Mouse (Mus musculus) heart, adult 8-10 months (tissue): ENCODE measurements around the gene Abcc3. TPM values are rescaled to one million over a fixed set of nuclear protein-coding genes. Genes with fewer than 3 reads are reported as not detected.

Experiments
- DNase-seq: peaks from one replicate; pipeline ENCODE4 v3.0.0; 2022; ENCODE audit warnings: low spot score
- total RNA-seq, 4 experiments: library from RNA; stranded (reverse); gene quantifications; 2 replicates each; pipeline ENCODE4 v1.2.4; 2022

Abcc3 gene
- total RNA-seq, 4 experiments from 2014 or later = 0.91 to 2.3 (median 1.7) TPM

DNA sequence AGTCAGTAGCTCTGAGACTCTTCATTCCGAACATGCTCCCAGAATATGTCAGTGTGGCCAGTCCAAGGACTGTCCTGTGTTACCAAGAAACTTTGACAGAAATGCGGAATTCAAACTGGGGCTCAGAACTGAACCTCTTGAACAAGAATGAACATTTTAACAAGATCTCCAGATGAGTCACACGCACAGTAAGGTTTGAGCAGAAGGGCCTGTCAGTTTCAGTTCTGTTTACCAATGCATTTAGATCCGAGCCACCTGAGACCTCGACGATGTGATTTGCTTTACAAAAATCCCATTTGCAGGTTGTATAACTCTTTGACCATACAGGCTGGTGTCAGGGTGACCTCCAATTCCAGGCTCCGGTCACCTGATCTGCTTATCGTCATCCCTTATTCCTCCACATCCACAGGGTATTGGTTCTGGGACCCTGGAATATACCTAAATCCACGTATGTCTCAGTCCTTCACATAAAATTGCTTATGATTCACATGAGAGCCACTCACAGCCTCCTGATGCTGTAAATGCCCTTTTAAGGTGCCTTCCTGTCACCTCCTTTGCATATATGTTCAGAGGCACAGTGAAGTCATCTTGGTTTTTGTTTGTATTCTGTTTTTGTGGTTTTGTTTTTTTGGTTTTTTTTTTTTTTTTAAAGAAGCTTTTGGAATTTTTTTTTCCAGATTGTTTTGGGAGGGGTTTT, 37.1 kb downstream of the Abcc3 start:
- DNase-seq = no peak

DNA sequence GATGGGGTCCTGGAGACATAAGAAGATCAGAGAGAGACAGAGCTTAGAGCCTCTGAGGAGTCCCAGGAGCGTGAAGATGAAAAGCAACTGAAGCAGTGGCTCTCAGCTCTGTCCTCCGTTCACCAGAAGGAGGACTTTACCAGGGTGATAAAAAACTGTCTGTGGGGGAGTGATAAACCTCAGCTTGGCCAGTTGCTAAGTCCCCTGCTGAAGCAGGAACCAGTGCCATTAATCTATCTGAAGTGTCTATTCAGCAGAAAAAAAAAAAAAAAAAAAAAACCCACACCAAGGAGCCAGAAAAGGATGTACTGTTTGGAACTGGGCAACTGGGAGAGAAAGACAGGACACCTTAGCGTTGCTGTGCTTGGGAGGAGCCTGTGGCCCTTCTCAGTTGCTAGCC, 41.7 kb downstream of the Abcc3 start:
- DNase-seq = no peak

DNA sequence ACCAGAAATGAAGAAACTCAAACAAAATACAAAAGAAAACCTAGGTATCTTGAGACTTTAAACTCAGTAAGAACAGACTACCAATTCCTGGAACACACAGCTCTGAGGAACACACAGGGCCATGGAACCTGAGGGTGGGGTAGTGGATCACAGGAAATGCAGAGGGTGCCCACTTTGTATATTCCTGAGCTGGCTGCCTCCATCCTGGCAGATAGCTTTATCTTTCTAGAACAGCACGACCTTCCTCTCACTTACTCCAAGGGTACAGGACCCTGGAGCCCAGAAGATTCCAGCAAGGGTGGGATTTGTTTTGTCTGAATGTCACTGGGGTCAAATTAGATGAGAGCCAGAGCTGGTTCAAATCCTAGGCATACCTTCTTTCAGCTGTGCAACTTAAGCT, 42.5 kb downstream of the Abcc3 start:
- no peak for DNase-seq

DNA sequence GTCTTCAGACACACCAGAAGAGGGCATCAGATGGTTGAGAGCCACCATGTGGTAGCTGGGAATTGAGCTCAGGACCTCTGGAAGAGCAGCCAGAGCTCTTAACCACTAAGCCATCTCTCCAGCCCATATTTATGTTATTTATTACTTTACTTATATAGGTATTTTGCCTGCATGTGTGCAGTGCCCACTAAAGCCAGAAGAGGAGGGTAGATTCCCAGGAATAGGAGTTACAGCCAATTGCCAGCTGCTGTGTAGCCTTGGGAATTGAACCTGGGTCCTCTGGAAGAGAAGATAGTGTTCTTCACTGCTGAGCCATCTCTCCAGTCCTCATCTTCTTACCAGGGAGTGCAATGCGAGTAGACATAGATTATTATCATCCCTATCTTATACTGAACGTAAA, 43.0 kb downstream of the Abcc3 start:
- DNase-seq = no peak

DNA sequence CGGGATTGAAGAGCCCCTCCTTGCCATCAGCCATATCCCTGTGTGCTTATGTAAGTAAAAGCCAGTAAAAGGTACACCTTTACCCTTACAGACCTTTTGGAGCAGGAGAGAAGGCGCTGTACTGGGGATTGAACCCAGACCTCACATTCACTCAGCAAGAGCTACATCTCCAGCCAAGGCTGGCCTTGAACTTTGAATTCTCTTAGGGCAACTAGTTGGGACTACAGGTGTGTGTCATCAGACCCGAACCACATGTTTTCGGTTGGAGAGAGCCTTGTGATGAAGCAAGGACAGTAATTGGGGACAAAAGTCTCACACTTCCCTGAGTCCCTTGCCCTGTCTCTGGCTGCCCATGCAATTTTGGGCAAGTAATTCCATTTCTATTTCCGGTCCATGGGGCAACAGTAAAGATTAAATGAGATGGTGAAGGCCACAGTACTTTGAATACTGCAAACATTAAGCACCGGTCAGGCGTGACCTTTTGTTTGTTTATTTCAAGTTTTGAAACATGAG, 45.7 kb downstream of the Abcc3 start:
- no peak for DNase-seq

DNA sequence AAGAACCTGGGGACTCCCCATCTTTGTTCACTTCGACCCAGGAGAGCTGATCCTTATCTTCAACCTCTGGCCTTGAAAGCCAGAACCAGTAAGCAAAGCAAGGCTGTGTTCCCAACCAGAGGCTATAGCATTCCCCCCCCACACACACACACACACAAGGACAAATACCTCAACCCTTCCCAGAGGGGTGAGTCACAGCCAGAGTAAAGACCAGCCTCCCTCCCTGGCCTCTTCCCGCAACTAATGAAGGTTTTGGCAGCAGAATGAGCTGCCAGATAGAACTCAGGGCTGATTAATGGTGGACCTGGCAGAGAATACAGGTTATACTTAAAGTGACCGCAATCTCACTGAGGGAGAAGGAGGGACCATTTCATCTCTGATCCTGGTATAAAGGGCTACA, 46.2 kb downstream of the Abcc3 start:
- no peak for DNase-seq

DNA sequence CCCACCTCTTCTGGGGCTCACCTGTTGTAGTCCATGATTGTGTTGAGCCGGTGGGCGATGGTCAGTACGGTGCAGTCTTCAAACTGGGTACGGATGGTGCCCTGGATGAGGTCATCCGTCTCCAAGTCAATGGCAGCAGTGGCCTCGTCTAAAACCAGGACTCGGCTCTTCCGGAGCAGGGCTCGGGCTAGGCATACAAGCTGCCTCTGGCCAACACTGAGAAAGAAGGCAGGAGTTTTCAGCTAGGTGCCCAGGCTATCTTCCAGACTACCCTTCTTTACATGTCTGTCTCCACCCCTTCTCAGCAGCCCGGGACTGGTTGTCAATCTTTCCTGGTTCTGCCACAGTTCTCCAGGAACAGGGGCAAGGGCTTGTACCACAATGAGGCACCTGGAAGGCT, 46.9 kb downstream of the Abcc3 start:
- no peak for DNase-seq

DNA sequence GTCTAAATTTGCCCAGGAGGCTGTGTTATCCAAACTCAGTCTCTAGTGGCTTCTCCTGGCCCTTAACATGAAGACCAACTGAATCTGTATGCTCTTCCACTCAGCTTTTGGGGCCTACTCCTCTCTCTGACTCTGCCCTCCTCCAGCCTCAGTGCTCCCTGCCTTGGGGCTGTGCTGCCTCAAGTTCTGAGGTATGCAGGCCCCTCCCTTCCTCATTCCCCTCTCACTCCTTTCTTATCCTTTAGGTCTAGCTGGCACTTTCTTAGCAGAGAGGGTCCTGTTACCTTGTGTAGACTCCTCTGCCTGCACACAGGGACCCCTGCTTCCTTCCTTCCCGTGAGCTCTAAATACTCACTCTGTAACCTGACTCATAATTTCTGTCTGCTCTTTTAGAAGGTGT, 48.3 kb downstream of the Abcc3 start:
- DNase-seq = no peak

DNA sequence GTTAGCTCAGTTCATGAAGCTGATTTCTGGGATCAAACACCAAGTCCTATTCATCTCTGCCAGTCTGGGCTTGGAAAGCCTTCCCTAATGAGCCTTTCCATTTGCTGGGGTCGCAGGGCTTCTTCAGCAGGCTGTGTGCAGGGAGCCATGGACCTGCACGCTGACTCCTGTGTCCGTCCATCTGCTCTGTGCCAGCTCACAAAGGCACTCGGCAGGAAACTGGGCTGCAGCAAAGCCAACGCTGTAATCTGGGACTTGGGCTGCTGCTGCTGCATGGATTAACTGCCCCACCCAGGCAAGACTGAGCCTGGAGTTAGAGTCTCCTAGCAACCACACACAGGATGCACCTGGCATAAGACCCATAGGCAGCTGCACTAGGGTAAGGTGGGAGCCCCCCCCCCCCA, 48.8 kb downstream of the Abcc3 start:
- no peak for DNase-seq

DNA sequence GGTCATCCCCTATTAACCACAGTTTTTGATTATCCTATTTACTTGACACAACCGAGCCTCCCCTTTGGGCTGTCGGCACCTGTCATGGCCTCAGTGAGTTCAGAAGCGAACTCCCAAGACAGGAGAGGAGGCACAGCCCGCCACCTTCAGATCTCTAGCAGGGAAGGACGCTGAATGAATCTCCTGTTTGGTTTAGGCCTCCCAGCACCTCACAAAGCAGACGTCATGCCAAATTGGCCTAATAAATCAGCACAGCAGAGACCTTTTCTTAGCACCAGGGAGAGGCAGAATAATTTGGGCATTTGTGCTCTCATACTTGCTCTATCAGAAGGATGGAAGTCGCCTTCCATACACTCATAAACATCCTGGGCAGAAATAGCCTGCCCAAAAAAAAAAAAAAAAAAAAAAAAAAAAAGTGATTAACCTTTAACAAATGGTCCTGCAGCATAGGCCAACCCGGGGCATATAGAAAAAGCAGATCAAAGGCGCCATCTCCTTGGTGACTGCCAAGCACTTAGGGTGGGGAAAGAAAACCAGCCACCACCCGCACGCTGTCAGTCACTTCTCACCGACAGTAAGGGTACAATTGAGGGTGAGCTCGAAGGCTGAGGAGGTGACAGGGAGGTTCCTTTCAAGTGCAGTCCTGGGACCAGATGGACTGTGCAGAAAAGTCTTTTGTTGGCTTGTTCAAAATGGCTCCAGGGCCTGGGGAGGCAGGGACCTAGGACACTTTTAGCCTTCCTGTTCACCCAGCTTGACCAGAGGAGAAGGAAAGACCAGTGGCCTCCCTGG, 50.5 kb downstream of the Abcc3 start:
- DNase-seq = no peak

DNA sequence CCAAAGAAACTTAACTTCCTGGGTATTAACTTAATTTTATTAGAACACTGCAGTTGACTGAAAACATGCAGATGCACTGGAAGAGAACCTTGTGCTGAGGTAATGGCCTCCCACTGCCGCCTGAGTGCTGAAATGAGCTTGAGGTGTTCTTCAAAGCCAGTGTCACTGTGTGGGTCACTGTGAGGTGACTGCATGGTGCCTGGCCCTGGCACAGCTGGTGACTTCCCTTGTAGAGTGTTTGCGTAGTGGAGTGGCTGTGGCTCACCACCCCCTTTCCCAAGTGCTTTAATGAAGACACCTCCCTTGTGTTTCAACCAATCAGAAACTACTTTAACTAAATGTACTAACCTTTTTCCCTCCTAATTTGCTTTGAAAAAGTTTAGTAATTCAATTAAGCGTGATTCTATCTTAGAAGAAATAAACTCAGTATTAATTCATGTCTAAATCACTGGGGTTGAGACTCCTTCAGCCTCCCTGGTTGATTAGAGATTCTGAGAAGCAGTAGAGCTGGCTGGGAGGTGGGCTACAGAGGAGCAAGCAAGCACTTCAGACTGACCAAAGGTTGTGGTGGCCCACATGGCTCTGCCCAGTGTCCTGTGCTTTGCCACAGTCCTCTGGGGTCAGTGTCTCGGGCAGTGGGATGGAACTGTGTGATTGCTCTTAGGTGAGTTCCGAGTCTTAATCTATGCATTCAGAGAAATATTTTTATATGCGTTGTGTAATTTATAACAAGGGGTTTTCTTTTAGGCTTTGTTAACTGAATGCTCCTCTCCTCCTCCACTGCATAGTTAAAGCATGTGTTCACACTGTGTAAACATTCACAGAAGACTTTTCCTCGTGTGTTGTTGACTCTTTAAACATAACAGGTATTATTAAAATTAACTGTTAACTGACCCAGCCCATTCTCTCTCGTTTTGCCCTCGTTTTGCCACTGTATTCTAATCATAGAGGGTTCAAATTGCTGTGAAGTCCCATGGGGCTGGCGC, 51.6 kb downstream of the Abcc3 start:
- no peak for DNase-seq

DNA sequence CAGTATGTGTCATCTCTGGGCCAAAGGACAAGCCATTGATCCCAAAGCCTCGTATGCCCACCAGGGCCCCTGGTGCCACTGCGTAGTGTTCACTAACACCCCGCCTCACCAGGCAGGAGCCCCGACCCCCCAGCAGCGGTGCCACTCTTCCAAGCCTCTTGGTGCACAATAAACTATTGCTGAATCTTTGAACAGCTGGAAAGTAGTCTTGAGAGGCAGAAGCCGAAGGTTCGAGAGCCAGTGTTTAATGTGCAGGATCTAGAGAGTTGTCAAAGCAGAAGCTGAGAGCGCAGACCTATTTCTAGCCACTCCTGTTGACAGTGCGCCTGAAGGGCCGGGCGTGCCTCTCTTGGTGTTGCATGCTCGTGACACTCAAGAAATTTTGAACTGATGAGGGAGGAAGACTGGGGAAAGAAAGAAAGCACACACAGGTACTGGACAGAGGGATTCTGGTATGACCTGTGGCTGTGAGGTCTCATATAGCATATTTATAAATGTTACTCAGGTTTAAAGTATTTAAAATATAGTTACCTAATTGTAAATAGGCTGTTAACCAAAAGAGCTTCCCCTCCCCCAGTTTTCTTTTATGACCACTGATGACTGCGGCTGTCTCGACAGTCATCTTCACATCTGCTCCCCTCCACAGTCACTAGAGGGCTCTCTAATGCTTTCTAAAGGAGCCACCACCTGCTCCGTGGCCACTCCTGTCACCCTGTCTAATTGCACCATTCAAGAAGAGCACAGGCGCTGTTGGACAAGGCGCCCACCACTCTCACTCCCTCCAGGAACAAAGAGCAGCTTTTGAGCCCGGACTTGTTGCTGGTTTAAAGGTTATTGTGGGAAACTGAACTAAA, 52.8 kb downstream of the Abcc3 start:
- peak; percentile 27 for DNase-seq

DNA sequence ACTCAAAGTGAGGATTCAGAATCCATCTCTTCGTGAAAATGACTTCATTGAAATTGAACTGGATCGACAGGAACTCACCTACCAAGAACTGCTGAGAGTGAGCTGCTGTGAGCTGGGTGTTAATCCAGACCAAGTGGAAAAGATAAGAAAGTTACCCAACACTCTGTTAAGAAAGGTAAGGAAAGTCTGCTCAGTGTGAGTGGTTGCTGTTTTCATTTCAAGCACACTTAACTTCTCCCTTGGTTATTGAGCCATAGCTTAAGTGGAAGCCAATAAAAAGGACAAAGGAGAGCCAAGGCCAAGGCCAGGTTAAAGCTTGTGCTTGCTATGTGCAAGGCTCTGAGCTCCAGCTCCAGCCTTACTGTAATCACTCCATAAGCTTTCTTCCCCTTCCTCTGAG, 54.5 kb downstream of the Abcc3 start:
- DNase-seq = no peak

DNA sequence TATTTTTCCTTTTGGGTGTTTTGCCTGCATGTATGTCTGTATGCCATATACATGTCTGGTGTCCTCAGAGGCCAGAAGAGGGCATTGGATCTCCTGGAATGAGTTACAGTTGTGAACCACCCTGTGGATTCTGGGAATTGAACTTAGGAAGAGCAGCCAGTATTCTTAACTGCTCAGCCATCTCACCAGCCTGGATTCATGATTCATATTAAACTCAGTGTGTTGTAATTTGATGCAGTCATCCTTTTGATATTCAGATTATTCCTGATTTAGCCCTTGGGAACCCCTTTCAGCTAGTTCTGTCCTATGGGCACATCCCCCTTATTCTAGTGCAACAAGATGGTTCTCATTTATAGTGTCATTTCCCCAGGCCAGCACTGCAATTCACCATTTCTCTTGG, 56.2 kb downstream of the Abcc3 start:
- DNase-seq = no peak

DNA sequence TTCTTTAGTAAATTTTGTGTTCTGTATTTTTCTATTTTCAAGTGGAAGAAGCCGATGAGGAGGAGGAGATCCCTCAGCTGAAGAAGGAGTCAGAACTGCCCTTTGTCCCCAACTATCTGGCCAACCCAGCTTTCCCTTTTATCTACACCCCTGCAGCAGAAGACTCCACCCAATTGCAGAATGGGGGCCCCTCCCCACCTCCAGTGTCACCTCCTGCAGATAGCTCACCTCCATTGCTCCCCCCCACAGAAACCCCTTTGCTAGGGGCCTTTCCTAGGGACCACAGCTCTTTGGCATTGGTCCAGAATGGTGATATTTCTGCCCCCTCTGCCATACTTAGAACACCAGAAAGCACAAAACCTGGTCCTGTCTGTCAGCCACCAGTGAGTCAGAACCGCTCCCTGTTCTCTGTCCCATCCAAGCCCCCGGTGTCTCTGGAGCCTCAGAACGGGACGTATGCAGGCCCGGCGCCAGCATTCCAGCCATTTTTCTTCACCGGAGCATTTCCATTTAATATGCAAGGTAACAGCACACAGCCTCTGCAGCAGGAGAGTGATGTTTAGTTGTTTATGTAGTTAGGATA, 58.3 kb downstream of the Abcc3 start:
- no peak for DNase-seq

DNA sequence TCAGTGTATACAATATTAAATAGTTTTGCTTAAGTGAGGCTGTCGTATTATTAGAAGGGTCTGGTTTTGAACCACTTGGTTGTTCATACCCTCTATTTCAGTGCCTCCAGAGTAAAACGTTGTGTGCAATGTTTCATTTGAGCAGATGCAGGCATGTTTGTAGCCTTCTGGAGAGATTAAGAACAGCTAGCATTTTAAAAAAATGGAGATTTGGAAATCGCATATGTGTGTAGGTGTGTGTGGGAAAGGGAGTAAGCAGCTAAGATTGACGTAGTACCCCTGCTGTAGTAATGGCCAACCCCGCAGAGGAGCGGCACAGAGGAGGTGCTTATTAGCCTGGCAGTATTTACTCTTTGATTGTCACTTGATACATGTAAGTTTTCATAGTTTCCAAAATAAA, 60.1 kb downstream of the Abcc3 start:
- DNase-seq = no peak

DNA sequence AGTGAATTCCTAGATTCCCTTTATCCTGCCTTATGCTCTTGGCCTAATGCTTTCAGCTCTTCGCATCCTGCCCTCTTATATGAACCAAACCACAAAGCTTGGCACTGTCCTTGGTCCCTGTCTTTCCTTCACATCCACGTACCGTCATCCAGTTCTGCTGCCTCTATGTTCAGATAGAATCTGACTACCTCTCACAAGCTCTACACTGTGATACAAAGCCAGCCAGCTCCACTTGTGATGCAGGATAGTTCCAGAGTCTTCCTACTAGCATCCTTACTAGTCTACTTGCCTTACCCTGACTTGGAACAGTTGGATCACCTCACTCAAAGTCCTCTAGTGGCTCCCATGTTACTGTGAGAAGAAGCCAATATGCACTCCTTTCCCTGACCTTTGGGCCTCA, 62.6 kb downstream of the Abcc3 start:
- no peak for DNase-seq

DNA sequence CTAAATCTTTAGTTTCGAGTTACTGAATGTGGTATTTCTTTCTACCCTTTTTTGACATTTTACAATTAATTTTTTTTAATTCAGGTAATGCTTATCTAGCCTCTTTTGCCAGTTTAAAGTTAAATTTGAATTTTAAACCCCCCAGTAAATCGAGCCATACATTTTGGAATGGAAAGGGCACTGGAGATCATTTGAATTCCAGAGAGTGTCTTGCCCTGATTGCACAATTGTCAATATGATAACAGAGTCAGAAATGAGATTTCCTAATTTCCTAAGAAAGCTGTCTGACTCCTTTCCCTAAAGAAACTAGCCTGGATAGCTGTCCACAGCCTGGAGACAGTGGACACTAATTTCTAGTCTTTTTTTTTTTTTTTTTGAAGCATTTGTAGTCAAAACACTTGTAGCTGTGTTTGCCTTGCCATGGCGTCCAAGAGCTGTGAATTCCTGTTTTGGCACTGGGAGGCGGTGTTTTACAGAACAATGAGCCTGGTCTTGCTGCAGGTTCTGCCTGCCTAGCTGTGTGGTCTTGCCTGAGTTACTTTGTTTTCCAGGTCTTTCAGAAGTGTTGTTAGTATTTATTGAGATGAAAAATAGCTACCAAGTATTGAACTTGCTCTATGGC, 63.4 kb downstream of the Abcc3 start:
- peak; percentile 40 for DNase-seq

DNA sequence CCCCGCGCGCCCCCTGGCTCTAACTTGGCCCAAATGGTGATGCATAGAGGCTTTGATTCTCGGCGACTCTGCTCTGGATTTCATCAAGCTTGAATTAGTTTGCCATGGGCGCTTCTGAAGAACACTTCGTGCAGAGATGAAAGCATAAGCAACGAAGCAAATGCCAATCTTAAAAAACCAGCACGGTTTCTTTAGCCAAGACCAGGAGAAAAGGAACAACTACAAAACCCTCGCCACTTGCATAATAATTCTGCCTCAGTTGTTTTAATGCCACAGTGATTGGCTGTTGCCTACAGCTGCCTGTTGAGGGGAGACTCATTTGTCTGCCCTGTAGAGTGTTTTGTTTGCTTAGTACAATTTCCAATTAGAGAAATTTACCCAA, 64.2 kb downstream of the Abcc3 start:
- DNase-seq = peak; percentile 21
